Comparison of ENCODE assay signal across 7 mouse cellular contexts in the genomic region with DNA sequence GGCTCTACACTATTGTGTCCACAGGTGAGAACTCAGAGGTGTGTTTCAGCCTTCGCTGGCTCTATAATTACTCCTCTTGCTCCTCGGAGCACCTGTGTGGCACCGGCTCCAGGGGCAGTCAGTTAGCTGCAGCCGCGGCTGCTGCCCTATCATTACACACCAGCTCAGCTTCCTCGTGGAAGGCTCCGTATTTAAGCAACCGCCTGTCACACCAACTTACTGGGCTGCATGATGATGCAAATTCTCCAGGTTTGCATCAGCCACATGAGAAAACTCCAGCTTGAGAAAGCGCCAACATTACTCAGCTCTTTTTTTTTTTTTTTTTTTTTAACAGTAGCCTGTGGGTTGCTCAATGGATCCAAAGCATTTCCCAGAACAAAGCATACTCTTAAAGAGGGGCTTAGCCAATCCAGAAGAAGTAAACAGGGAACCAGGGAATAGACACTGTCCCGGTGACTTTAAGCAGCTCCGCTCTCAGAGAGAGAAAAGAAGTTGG. TPM values are rescaled to one million over a fixed set of nuclear protein-coding genes. Genes with fewer than 3 reads are reported as not detected.
DNase-seq lines count a peak whose midpoint lies in the region.

TSS of gene Slc7a11 (minus strand) at position 194 of the 496 bp plus-strand sequence.

- DNase-seq in 3T3-L1 (ENCODE audit: low read depth, low spot score) = peak; percentile 89
- DNase-seq in B cell, adult 2 months = peak; percentile 1 to 26
- peak; percentile 62 for DNase-seq in embryo, embryonic 10.5 days (ENCODE audit: low spot score)
- peak; percentile 17 to 32 for DNase-seq in heart, postnatal 10 days
- DNase-seq in left cerebral cortex, adult 8-10 months (ENCODE audit: low spot score in 2 of 2) = peak in 1 of 2 experiments; percentile 25
- DNase-seq in right cerebral cortex, postnatal 10 days (ENCODE audit: low spot score in 2 of 2) = peak; percentile 33 to 48

- peak within 1 kb of the TSS; percentile 19; the same call in 1 of the 2 replicates for H3K27ac ChIP-seq in macrophage

- no peaks in the 10 kb centered on the region for H3K36me3 ChIP-seq in macrophage (ENCODE audit: inconsistent target)

- H3K4me3 ChIP-seq in macrophage (ENCODE audit: inconsistent target) = peak within 1 kb of the TSS; percentile 39

- WGBS in macrophage (ENCODE audit: missing documents) = 2% methylated on average over 11 of the region's 11 CpGs

- H3K79me2 ChIP-seq in macrophage (ENCODE audit: inconsistent target) = no peaks in the 10 kb centered on the region

- intact Hi-C loops in heart, postnatal 10 days (cut with DNase I) = no loop called here

RNA-seq across cellular contexts. Expression of gene Slc7a11, which starts in this region (rescaled TPM):
- total RNA-seq in heart, postnatal 10 days (2021) = under 1 TPM; 0.20 to 0.50 TPM
- 10 to 100 TPM; 24.7 to 31.4 (median 25.8) TPM for total RNA-seq in left cerebral cortex, adult 8-10 months (2022)
- 100 to 1,000 TPM in 7 of 26 experiments, 10 to 100 TPM in 11, 1 to 10 TPM in 8; 2.4 to 240 (median 22.3) TPM for total RNA-seq in macrophage (2018; cell fraction: chromatin; rRNA removed)
- 10 to 100 TPM in 6 of 26 experiments, 1 to 10 TPM in 19, under 1 TPM in 1; 0.91 to 32.9 (median 2.9) TPM for total RNA-seq in macrophage (2018; cell fraction: cytosol; rRNA removed)
- total RNA-seq in macrophage (2018; cell fraction: nucleus; rRNA removed) = 100 to 1,000 TPM in 6 of 26 experiments, 10 to 100 TPM in 15, 1 to 10 TPM in 5; 2.1 to 212 (median 42.0) TPM
- polyA plus RNA-seq in macrophage (2018) = 0.90 to 2.3 TPM (median 1.1 TPM) in 3 replicates

Comparison
In these comparisons a context has a peak if more than half of its experiments do, and no peak if none do; other contexts are left out.
1. RNA of gene Slc7a11 (total RNA-seq): 24.7 to 31.4 TPM in left cerebral cortex, adult 8-10 months; 0.20 to 0.50 TPM in heart, postnatal 10 days; every median in the first group is over 10 times any median in the second.
2. Peak in DNase-seq in heart, postnatal 10 days; RNA of the gene not detected or under 1 TPM.